In the genomic region with DNA sequence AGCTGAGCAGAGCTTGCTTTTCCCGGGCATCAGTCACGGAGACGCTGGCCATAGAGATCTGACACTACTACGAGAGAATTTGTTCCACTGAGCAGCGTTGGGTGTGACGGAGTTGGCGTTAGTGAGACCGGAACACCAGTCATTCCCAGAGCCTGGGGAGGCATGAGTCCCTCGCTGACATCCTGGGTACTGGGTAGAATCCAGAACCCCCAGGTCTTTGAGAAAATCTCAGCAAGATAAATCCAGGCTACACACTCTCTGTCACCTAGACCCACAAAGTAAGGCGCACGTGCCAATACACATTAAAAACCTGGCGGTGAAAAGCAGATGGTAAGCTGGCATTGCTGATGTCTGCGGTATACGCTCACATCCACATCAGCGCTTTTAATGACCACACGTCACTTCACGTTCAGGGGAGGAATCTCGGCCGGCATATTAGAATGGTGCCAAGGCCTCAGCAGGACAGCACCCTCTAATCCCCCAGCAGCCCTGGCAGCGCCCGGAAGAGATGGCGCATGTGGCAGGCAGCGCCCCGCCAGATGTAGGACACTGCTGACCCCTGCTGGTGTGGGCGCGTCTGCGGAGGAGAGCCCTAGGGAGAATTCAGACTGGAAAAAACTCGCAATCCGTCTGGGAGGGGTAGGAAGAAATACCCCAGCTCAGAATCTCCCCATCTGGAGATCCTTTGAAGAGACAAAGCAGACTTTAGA, we compare ENCODE assay signal across 8 mouse cellular contexts. TPM values are rescaled to one million over a fixed set of nuclear protein-coding genes. Genes with fewer than 3 reads are reported as not detected.
DNase-seq lines count a peak whose midpoint lies in the region; ATAC-seq and TF ChIP-seq lines count a peak whose summit lies in the region.

No protein-coding gene starts in this region.

- H3K4me2 ChIP-seq in lung, embryonic 16.5 days (ENCODE audit: low read depth, low read length) = peak overlapping the region; percentile 61

- peak; percentile 40 to 46 for DNase-seq in cerebellum, adult 18-20 months
- peak; percentile 57 for DNase-seq in layer of hippocampus, adult 9-10 months (ENCODE audit: low spot score)
- DNase-seq in ovary, postnatal 10 days (ENCODE audit: low spot score) = peak; percentile 50
- peak; percentile 55 to 59 for DNase-seq in thymus, postnatal 36 days

- H3K9ac ChIP-seq in ES-Bruce4 (ENCODE audit: low read depth, poor library complexity, severe bottlenecking) = 0 out of 2 replicates have a peak overlapping the region, but pooled peaks have one; percentile 24
- H3K9ac ChIP-seq in lung, embryonic 16.5 days (ENCODE audit: low read length) = peak overlapping the region; percentile 32

- no peak for TF ChIP-seq POLR2A in ES-Bruce4 (IDR thresholded peaks at IDR 0.05; ENCODE audit: insufficient read depth, low read length)

- no peaks in the 10 kb centered on the region for H3K27me3 ChIP-seq in ES-Bruce4 (ENCODE audit: control insufficient read depth, insufficient read depth, low read length, poor library complexity, severe bottlenecking)
- no peaks in the 10 kb centered on the region for H3K27me3 ChIP-seq in lung, embryonic 16.5 days (ENCODE audit: control insufficient read depth, insufficient read depth, low read depth, low read length)

- no peaks in the 10 kb centered on the region for H3K36me3 ChIP-seq in ES-Bruce4 (ENCODE audit: control insufficient read depth, insufficient read depth, low read length, poor library complexity, severe bottlenecking)
- no peaks in the 10 kb centered on the region for H3K36me3 ChIP-seq in lung, embryonic 16.5 days (ENCODE audit: control insufficient read depth, insufficient read depth, low read length)

- peak overlapping the region; percentile 41 for H3K4me3 ChIP-seq in ES-Bruce4 (ENCODE audit: low read depth, low read length)
- peak overlapping the region; percentile 38 for H3K4me3 ChIP-seq in lung, embryonic 16.5 days (ENCODE audit: low read length)

- H3K4me1 ChIP-seq in ES-Bruce4 (ENCODE audit: control insufficient read depth, insufficient read depth, low read length) = peaks cover 4% of the 10 kb centered on the region
- H3K4me1 ChIP-seq in lung, embryonic 16.5 days (replicated peaks; ENCODE audit: control insufficient read depth, insufficient read depth, low read length) = peaks cover 9% of the 10 kb centered on the region

- ATAC-seq in frontal cortex, adult (ENCODE audit: low TSS enrichment) = peak; percentile 66
- peak; percentile 57 to 61; a peak in 3 of 4 replicates for ATAC-seq in hematopoietic stem cell, adult 5-6 weeks (replicated peaks in 1 of 2; ENCODE audit: insufficient read depth in 1 of 2, low FRiP score in 2 of 2, low TSS enrichment in 1 of 2, low read depth in 1 of 2, poor library complexity in 2 of 2, severe bottlenecking in 2 of 2)
- peak; percentile 80 for ATAC-seq in lung, embryonic 16.5 days (ENCODE audit: low read depth)

- 5% methylated on average over 29 of the region's 29 CpGs for WGBS in lung, embryonic 16.5 days

- TF ChIP-seq EP300 in ES-Bruce4 (IDR thresholded peaks at IDR 0.05; ENCODE audit: insufficient read depth, low read depth, low read length) = no peak

- no peaks in the 10 kb centered on the region for H3K9me3 ChIP-seq in ES-Bruce4 (replicated peaks; ENCODE audit: control insufficient read depth, insufficient read depth, low read length, poor library complexity, severe bottlenecking)
- H3K9me3 ChIP-seq in lung, embryonic 16.5 days (ENCODE audit: control insufficient read depth, low read length) = no peaks in the 10 kb centered on the region; the same call in 1 of the 2 replicates

- H3K27ac ChIP-seq in ES-Bruce4 (ENCODE audit: insufficient read depth, low read length) = no peak overlapping the region
- no peak overlapping the region for H3K27ac ChIP-seq in lung, embryonic 16.5 days (ENCODE audit: low read length)

- TF ChIP-seq CTCF in ES-Bruce4 (IDR thresholded peaks at IDR 0.05; ENCODE audit: low read depth, low read length) = peak; percentile 83

RNA-seq across cellular contexts. Expression of gene Csrp1, which starts 20.7 kb away (rescaled TPM):
- 178 and 190 TPM in 2 replicates for polyA plus RNA-seq in ES-Bruce4 (2011; ENCODE audit: insufficient read depth, insufficient read length, low read depth, missing spikeins)
- 148 and 162 TPM in 2 replicates for total RNA-seq in hematopoietic stem cell, adult 5-6 weeks (2017)
- polyA plus RNA-seq in lung, embryonic 16.5 days (2015; fragmentation: Nextera tagmentation; extraction: Ambion mirVana) = 268 and 290 TPM in 2 replicates
